In genomic region chr17:5997380-5998234, GRCm38 (mm10) we compare ENCODE assay signal across 8 mouse cellular contexts. TPM values are rescaled to one million over a fixed set of nuclear protein-coding genes. Genes with fewer than 3 reads are reported as not detected.
A peak's percentile ranks its signal among the peaks of the same experiment; 100 is the strongest.
DNase-seq lines count a peak whose midpoint lies in the region; ATAC-seq lines count a peak whose summit lies in the region.

No protein-coding gene starts in this region.

- DNase-seq in kidney, adult 18-20 months, result peak; percentile 55
- DNase-seq in kidney, postnatal 14 days, result no peak
- DNase-seq in adrenal gland, postnatal 10 days, result peak; percentile 79
- peak; percentile 86 for DNase-seq in gastrocnemius, postnatal 25 days
- DNase-seq in forebrain, embryonic 10.5 days (ENCODE audit: extremely low spot score, low spot score), result no peak
- DNase-seq in frontal cortex, postnatal 25 days (ENCODE audit: low spot score in 2 of 2), result no peak
- no peak for DNase-seq in hindbrain, embryonic 14.5 days (ENCODE audit: low spot score)

- H3K4me1 ChIP-seq in lung, embryonic 16.5 days (replicated peaks; ENCODE audit: control insufficient read depth, insufficient read depth, low read length), result peaks cover 8% of the 10 kb centered on the region
- H3K4me1 ChIP-seq in forebrain, embryonic 10.5 days, result 0 out of 2 replicates have a peak, but pooled peaks cover 4% of the 10 kb centered on the region
- H3K4me1 ChIP-seq in hindbrain, embryonic 14.5 days (replicated peaks; ENCODE audit: control insufficient read depth, insufficient read depth, low read length), result no peaks in the 10 kb centered on the region; the same call in 1 of the 2 replicates

- ATAC-seq in lung, embryonic 16.5 days (ENCODE audit: low read depth), result peak; percentile 63
- no peak for ATAC-seq in hindbrain, embryonic 14.5 days (ENCODE audit: low FRiP score)

- 43% methylated on average over 16 of the region's 16 CpGs for WGBS in lung, embryonic 16.5 days
- 83% methylated on average over 16 of the region's 16 CpGs for WGBS in forebrain, embryonic 10.5 days
- WGBS in hindbrain, embryonic 14.5 days, result 77% methylated on average over 16 of the region's 16 CpGs

- H3K9me3 ChIP-seq in lung, embryonic 16.5 days (ENCODE audit: control insufficient read depth, low read length), result no peaks in the 10 kb centered on the region
- H3K9me3 ChIP-seq in forebrain, embryonic 10.5 days, result no peaks in the 10 kb centered on the region
- H3K9me3 ChIP-seq in hindbrain, embryonic 14.5 days (ENCODE audit: control insufficient read depth, low read length), result no peaks in the 10 kb centered on the region

- no peaks in the 10 kb centered on the region for H3K27me3 ChIP-seq in lung, embryonic 16.5 days (ENCODE audit: control insufficient read depth, insufficient read depth, low read depth, low read length)
- H3K27me3 ChIP-seq in forebrain, embryonic 10.5 days (ENCODE audit: poor library complexity, severe bottlenecking), result no peaks in the 10 kb centered on the region
- no peaks in the 10 kb centered on the region for H3K27me3 ChIP-seq in hindbrain, embryonic 14.5 days (ENCODE audit: control insufficient read depth, insufficient read depth, low read length)

- no peak overlapping the region for H3K9ac ChIP-seq in lung, embryonic 16.5 days (ENCODE audit: low read length)
- H3K9ac ChIP-seq in hindbrain, embryonic 14.5 days, result no peak overlapping the region

- H3K36me3 ChIP-seq in lung, embryonic 16.5 days (ENCODE audit: control insufficient read depth, insufficient read depth, low read length), result no peaks in the 10 kb centered on the region
- no peaks in the 10 kb centered on the region for H3K36me3 ChIP-seq in forebrain, embryonic 10.5 days (replicated peaks)
- H3K36me3 ChIP-seq in hindbrain, embryonic 14.5 days (replicated peaks; ENCODE audit: control insufficient read depth, insufficient read depth), result no peaks in the 10 kb centered on the region

- 0 out of 2 replicates have a peak overlapping the region, but pooled peaks have one; percentile 39 for H3K27ac ChIP-seq in lung, embryonic 16.5 days (ENCODE audit: low read length)
- no peak overlapping the region for H3K27ac ChIP-seq in forebrain, embryonic 10.5 days
- H3K27ac ChIP-seq in hindbrain, embryonic 14.5 days, result no peak overlapping the region

- H3K4me3 ChIP-seq in lung, embryonic 16.5 days (ENCODE audit: low read length), result no peak overlapping the region
- no peak overlapping the region for H3K4me3 ChIP-seq in forebrain, embryonic 10.5 days
- no peak overlapping the region for H3K4me3 ChIP-seq in hindbrain, embryonic 14.5 days (replicated peaks; ENCODE audit: low read length)

- no peak overlapping the region for H3K4me2 ChIP-seq in lung, embryonic 16.5 days (ENCODE audit: low read depth, low read length)
- no peak overlapping the region for H3K4me2 ChIP-seq in hindbrain, embryonic 14.5 days (replicated peaks)

RNA-seq across cellular contexts. Expression of gene Synj2, which starts 56.5 kb away (rescaled TPM):
- 10 to 100 TPM in 1 of 2 experiments, 1 to 10 TPM in 1; 8.2 to 15.4 TPM for total RNA-seq in adrenal gland, postnatal 10 days (2021)
- 10 to 100 TPM; 35.8 to 48.7 TPM for total RNA-seq in gastrocnemius, postnatal 25 days (2021)
- polyA plus RNA-seq in lung, embryonic 16.5 days (2015; fragmentation: Nextera tagmentation; extraction: Ambion mirVana), result 2.5 and 3.2 TPM in 2 replicates
- polyA plus RNA-seq in forebrain, embryonic 10.5 days (2016; fragmentation: Nextera tagmentation; extraction: Ambion mirVana), result 0.90 and 1.1 TPM in 2 replicates
- 1.3 and 1.9 TPM in 2 replicates for polyA plus RNA-seq in hindbrain, embryonic 14.5 days (2014; fragmentation: Nextera tagmentation; extraction: Ambion mirVana)

Comparison
In these comparisons a context has a peak if more than half of its experiments do, and no peak if none do; other contexts are left out.
1. DNase-seq: peak in kidney, adult 18-20 months (single experiment), adrenal gland, postnatal 10 days (single experiment) and gastrocnemius, postnatal 25 days (single experiment); none in kidney, postnatal 14 days (single experiment), forebrain, embryonic 10.5 days (single experiment), frontal cortex, postnatal 25 days (0 of 2) and hindbrain, embryonic 14.5 days (single experiment).